Mouse (Mus musculus) CD4-positive naive resting alpha-beta T cell, adult 57 days (primary cell): Measurements from ENCODE around the gene Coq8a. TPM values are rescaled to one million over a fixed set of nuclear protein-coding genes. Genes with fewer than 3 reads are reported as not detected.

Experiments used
- total RNA-seq: library from RNA; stranded (reverse); gene quantifications from one replicate; pipeline ENCODE4 v1.2.4, GENCODE M21; 2023

Gene Coq8a
- 25.2 TPM for total RNA-seq

DNA sequence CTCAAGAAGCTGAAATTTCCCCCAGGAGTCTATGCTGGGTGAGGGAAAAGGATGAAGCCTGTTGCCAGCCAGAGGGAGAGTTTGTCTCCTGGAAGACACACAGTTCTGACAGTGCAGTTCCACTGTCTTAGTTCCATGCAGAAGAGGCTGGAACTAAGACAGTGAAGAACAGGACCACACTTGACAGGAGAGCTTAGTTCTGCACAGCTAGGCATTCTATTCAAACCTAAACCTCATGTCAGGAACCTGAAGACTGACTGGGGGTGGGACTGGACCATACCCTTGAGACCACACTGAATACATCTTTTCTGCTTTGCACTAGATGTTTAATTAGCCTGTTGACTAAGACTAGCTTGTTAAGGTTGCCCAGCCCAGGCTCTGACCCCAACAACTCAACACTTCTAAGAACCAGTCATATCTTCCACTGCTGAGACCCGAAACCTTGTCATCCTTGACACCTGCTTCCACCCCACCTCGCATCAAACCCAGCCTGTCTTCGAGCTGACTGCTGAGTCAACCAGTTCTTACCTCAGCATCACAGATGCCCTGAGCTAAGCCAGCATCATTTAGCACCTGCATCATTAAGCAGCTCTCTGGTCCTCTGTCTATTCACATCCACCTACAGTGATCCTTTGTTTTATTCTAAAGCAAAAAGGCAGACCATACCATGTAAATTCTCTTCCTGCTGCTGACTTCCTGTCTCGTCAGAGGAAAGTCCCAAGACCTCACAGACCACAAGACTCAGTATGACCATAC, at the start of gene Coq8a:
Gene Coq8a, minus strand, starts transcription at position 644 of the 756 bp plus-strand sequence.

Other genes starting within 250 kb of the Coq8a start
- gene Cdc42bpa, start 239.1 kb downstream of the Coq8a start, total RNA-seq = 3.6 TPM
- 52.8 TPM for gene Psen2, start 63.8 kb upstream of the Coq8a start, total RNA-seq
- 386 TPM for gene Itpkb, start 130.9 kb upstream of the Coq8a start, total RNA-seq